Mouse (Mus musculus): Measurements from ENCODE around the gene Alkbh7. TPM values are rescaled to one million over a fixed set of nuclear protein-coding genes. Genes with fewer than 3 reads are reported as not detected.
A peak's percentile ranks its signal among the peaks of the same experiment; 100 is the strongest.

The Alkbh7 gene
- total RNA-seq, 1 experiment from 2014 or later: 65.6 TPM

- DNase-seq: peak; percentile 71
Observed at GRCm38 (mm10) chr17:57030931-57031660, 34.0 kb downstream of the Alkbh7 start, which contains the start of gene Khsrp. TSS of gene Khsrp (minus strand) at chr17:57031522.

- peak; percentile 99 for DNase-seq
Observed at GRCm38 (mm10) chr17:57031661-57032420, 34.7 kb downstream of the Alkbh7 start.

GRCm38 (mm10) chr17:57032854-57033253 is 35.7 kb downstream of the Alkbh7 start:
- no peak for DNase-seq

DNA sequence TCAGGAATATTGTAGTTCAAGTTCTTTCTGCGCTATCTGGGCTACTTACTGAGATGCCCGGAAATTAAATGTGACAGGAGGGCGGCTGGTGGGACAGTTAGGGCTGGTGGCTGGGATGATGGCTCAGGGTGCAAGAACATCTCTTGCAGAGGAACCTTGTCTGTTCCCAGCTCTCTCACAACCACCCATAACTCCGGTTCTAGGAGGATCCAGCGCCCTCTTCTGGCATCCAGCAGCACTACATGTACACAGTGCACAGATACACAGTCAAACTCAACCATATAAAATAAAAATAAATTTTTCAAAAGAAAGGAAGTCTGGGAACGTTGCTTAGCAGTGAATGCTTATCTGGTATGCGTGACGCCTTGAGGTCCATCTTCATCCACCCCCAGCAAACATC is 41.8 kb downstream of the Alkbh7 start:
- DNase-seq: no peak

- DNase-seq: no peak
Observed at GRCm38 (mm10) chr17:57041554-57041953, 44.4 kb downstream of the Alkbh7 start, which contains the start of gene Slc25a41. TSS of gene Slc25a41 (minus strand) at chr17:57041654.

- peak; percentile 35 for DNase-seq
Observed at GRCm38 (mm10) chr17:57047406-57047805, 50.3 kb downstream of the Alkbh7 start.

DNA sequence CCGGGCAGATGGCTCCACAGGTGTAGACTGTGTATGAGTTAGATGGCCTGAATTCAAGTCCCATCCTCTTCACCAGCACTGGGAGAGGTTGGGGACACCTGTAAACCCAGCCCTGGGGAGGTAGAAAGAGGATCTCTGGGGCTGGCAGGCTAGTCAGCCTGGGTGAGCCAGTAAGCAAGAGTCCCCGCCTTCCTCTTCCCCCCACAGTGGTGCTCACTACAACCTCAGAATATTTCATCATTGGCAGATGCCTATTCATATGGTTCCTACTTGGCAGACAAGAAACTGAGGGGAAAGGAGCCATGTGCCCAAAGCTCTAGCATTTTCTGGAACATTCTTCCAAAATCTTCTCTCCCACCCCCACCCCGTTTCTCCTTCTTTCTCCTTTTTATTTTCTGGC is 51.7 kb downstream of the Alkbh7 start:
- DNase-seq: no peak

Other genes starting within 250 kb of the Alkbh7 start
- 4.5 and 4.8 TPM in 2 replicates for gene Nrtn, start 239.8 kb upstream of the Alkbh7 start, total RNA-seq (2021)
- 29.1 and 37.2 TPM in 2 replicates for gene Dus3l, start 232.6 kb upstream of the Alkbh7 start, total RNA-seq (2021)
- gene Prr22, start 227.1 kb upstream of the Alkbh7 start, total RNA-seq (2021): 0.30 and 1.0 TPM in 2 replicates
- gene Rfx2, start 166.3 kb upstream of the Alkbh7 start, total RNA-seq (2021): 5.9 and 6.0 TPM in 2 replicates
- gene Acsbg2, start 122.9 kb upstream of the Alkbh7 start, total RNA-seq (2021): 0.44 and 0.64 TPM in 2 replicates
- gene 1700061G19Rik, start 121.9 kb upstream of the Alkbh7 start, total RNA-seq (2021): 7.2 and 7.3 TPM in 2 replicates
- gene Mllt1, start 61.9 kb upstream of the Alkbh7 start, total RNA-seq (2021): 29.0 and 33.6 TPM in 2 replicates
- gene Acer1, start 15.2 kb upstream of the Alkbh7 start, total RNA-seq (2021): not detected in 2 replicates
- 106 and 107 TPM in 2 replicates for gene Clpp, start 7.0 kb upstream of the Alkbh7 start, total RNA-seq (2021)
- 1.1 TPM in 1 of 2 replicates, not detected in the other for gene Pspn, start 2.7 kb downstream of the Alkbh7 start, total RNA-seq (2021)
- 53.7 and 63.7 TPM in 2 replicates for gene Gtf2f1, start 13.9 kb downstream of the Alkbh7 start, total RNA-seq (2021)
- not detected in 2 replicates for gene Gm17949, start 14.1 kb downstream of the Alkbh7 start, total RNA-seq (2021)
- 90.2 and 99.9 TPM in 2 replicates for gene Khsrp, start 34.2 kb downstream of the Alkbh7 start, total RNA-seq (2021)
- not detected in 2 replicates for gene Slc25a41, start 44.3 kb downstream of the Alkbh7 start, total RNA-seq (2021)
- gene Crb3, start 61.8 kb downstream of the Alkbh7 start, total RNA-seq (2021): 0.38 and 1.4 TPM in 2 replicates
- 91.4 and 116 TPM in 2 replicates for gene Slc25a23, start 62.5 kb downstream of the Alkbh7 start, total RNA-seq (2021)
- gene Dennd1c, start 81.2 kb downstream of the Alkbh7 start, total RNA-seq (2021): 1.7 and 9.7 TPM in 2 replicates
- gene Tubb4a, start 90.4 kb downstream of the Alkbh7 start, total RNA-seq (2021): 6.4 and 12.3 TPM in 2 replicates
- gene Tnfsf9, start 108.0 kb downstream of the Alkbh7 start, total RNA-seq (2021): 0.44 and 0.68 TPM in 2 replicates
- not detected in 2 replicates for gene Cd70, start 152.4 kb downstream of the Alkbh7 start, total RNA-seq (2021)
- 0.19 and 0.53 TPM in 2 replicates for gene Tnfsf14, start 196.8 kb downstream of the Alkbh7 start, total RNA-seq (2021)
- gene C3, start 230.8 kb downstream of the Alkbh7 start, total RNA-seq (2021): 181 and 603 TPM in 2 replicates